Mouse (Mus musculus): ENCODE measurements at regions not wholly inside any gene's neighbourhood (a gene's known extent, or its start where the extent isn't known, plus 50 kb on each side); places are given as distances from the start of the nearest gene placed in this dataset.

DNA sequence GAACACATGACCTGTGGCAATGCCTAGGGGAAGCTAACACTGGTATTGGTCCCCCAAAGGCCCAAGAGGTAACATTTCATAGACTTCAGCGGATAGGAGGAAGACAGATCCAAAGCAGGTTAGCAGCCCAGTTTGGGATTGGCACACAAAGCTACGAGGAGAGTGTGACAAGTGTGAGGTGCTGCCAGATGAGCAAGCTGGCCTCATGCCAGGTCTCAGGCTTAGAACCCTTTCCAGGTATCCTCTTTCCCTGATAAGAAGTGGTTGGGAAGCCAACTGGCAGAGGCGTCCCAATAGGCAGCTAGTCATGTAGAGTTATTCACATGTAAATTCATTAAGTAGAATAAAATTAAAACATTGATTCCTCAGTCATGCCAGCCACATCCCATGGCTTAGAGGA, 112.3 kb upstream of the Ntm start:
- TF ChIP-seq CTCF (IDR thresholded peaks at IDR 0.05 in 2 of 3, conservative IDR thresholded peaks at IDR 0.05 in 1 of 3; ENCODE audit: control insufficient read depth in 1 of 3, insufficient read depth in 1 of 3, low read depth in 2 of 3, low read length in 3 of 3, poor library complexity in 1 of 3, severe bottlenecking in 1 of 3) (no peak), ZKSCAN1 (IDR thresholded peaks at IDR 0.05; ENCODE audit: low read depth, low read length) (no peak), USF2 (IDR thresholded peaks at IDR 0.05; ENCODE audit: borderline replicate concordance in 1 of 2, insufficient read depth in 1 of 2, low read depth in 1 of 2, low read length in 2 of 2) (no peak), POLR2AphosphoS5 (IDR thresholded peaks at IDR 0.05; ENCODE audit: borderline replicate concordance, low read depth, low read length) (no peak), NELFE (IDR thresholded peaks at IDR 0.05; ENCODE audit: low read depth, low read length) (no peak), TBP (IDR thresholded peaks at IDR 0.05; ENCODE audit: low read depth, low read length) (no peak), MAFK (IDR thresholded peaks at IDR 0.05; ENCODE audit: borderline replicate concordance, low read depth, low read length) (no peak), POLR2A (IDR thresholded peaks at IDR 0.05; ENCODE audit: control insufficient read depth in 1 of 2, insufficient read depth in 1 of 2, low read depth in 1 of 2, low read length in 2 of 2, poor library complexity in 1 of 2) (no peak), EP300 (IDR thresholded peaks at IDR 0.05; ENCODE audit: low read depth in 1 of 2, low read length in 2 of 2) (no peak), SMC3 (IDR thresholded peaks at IDR 0.05; ENCODE audit: low read depth, low read length) (no peak), JUND (IDR thresholded peaks at IDR 0.05; ENCODE audit: low read depth, low read length) (no peak), GABPA (IDR thresholded peaks at IDR 0.05; ENCODE audit: low read depth, low read length) (no peak), RCOR1 (IDR thresholded peaks at IDR 0.05; ENCODE audit: low read depth, low read length) (no peak)
